Mouse (Mus musculus) gastrocnemius, adult 8-10 months (tissue): Measurements from ENCODE around the gene Pskh1. TPM values are rescaled to one million over a fixed set of nuclear protein-coding genes. Genes with fewer than 3 reads are reported as not detected.

Source experiments
- DNase-seq, 2 experiments: peaks; one replicate each; pipeline ENCODE4 v3.0.0; 2022; ENCODE audit warnings: low spot score in 2 of 2
- total RNA-seq, 4 experiments: library from RNA; stranded (reverse); gene quantifications; 2 replicates each; pipeline ENCODE4 v1.2.4; 2022

Pskh1 gene
- 10 to 100 TPM; 10.9 to 14.7 (median 12.8) TPM for total RNA-seq

GRCm38 (mm10) chr8:105900180-105900940 lies at the start of gene Pskh1:
TSS of gene Pskh1 (plus strand) at chr8:105900441.
- DNase-seq = peak; percentile 78 to 86

- no peak for DNase-seq
Observed at GRCm38 (mm10) chr8:105850611-105851010, 49.6 kb upstream of the Pskh1 start.

GRCm38 (mm10) chr8:105851651-105852143 lies 48.5 kb upstream of the Pskh1 start:
- peak; percentile 68 to 75 for DNase-seq

GRCm38 (mm10) chr8:105852146-105852729 lies 48.0 kb upstream of the Pskh1 start:
- DNase-seq = no peak

GRCm38 (mm10) chr8:105853178-105853577 lies 47.1 kb upstream of the Pskh1 start, which contains the start of gene Cenpt:
TSS of gene Cenpt (minus strand) at chr8:105853278.
- no peak for DNase-seq

- DNase-seq = no peak
Observed at GRCm38 (mm10) chr8:105854303-105854702, 45.9 kb upstream of the Pskh1 start.

- peak; percentile 84 to 87 for DNase-seq
Observed at GRCm38 (mm10) chr8:105854715-105855216, 45.5 kb upstream of the Pskh1 start, which contains the start of gene Thap11. TSS of gene Thap11 (plus strand) at chr8:105855132.

GRCm38 (mm10) chr8:105855248-105856167 lies 44.7 kb upstream of the Pskh1 start:
- DNase-seq = peak; percentile 18 to 39

- DNase-seq = no peak
Observed at GRCm38 (mm10) chr8:105856168-105856835, 43.9 kb upstream of the Pskh1 start.

GRCm38 (mm10) chr8:105858495-105858894 lies 41.7 kb upstream of the Pskh1 start:
- no peak for DNase-seq

GRCm38 (mm10) chr8:105859314-105859713 lies 40.9 kb upstream of the Pskh1 start:
- DNase-seq = no peak

GRCm38 (mm10) chr8:105860143-105860981 lies 39.9 kb upstream of the Pskh1 start, which contains the start of gene Nutf2:
TSS of gene Nutf2 (plus strand) at chr8:105860580.
- peak; percentile 94 to 97 for DNase-seq

GRCm38 (mm10) chr8:105861951-105862350 lies 38.3 kb upstream of the Pskh1 start:
- DNase-seq = no peak

- no peak for DNase-seq
Observed at GRCm38 (mm10) chr8:105866364-105867029, 33.7 kb upstream of the Pskh1 start.

GRCm38 (mm10) chr8:105874301-105874700 lies 25.9 kb upstream of the Pskh1 start:
- DNase-seq = peak; percentile 37 to 51

- DNase-seq = peak; percentile 70 to 76
Observed at GRCm38 (mm10) chr8:105880754-105881520, 19.3 kb upstream of the Pskh1 start, which contains the start of gene Edc4. TSS of gene Edc4 (plus strand) at chr8:105880881.

GRCm38 (mm10) chr8:105889756-105890465 lies 10.3 kb upstream of the Pskh1 start:
- no peak for DNase-seq

- DNase-seq = peak; percentile 22 to 53
Observed at GRCm38 (mm10) chr8:105890870-105891269, 9.4 kb upstream of the Pskh1 start.
